Mouse (Mus musculus) midbrain, embryonic 14.5 days (tissue): ENCODE data around the gene Smdt1. TPM values are rescaled to one million over a fixed set of nuclear protein-coding genes. Genes with fewer than 3 reads are reported as not detected.

Experiments used
- ATAC-seq: fragments of 200-750 bp; cut with Nextera tagmentation; 2 replicates; pipeline ENCODE4 v1.8.0; 2017; ENCODE audit warnings: moderate number of reproducible peaks, moderate library complexity; ENCODE audit not compliant: low FRiP score, low TSS enrichment
- DNase-seq: peaks from one replicate; pipeline ENCODE4 v3.0.0-alpha.2; 2015
- H3K27ac ChIP-seq: fragments of 300-500 bp; sonication (generic); replicated peaks from 2 replicates; pipeline ENCODE4 v1.5.1; 2014; ENCODE audit warnings: mild to moderate bottlenecking, low read depth, low read length, moderate library complexity
- H3K27me3 ChIP-seq: fragments of 300-500 bp; sonication (generic); 2 replicates; pipeline ENCODE4 v1.6.1; 2014; ENCODE audit warnings: low read length, control low read depth, mixed read lengths; ENCODE audit not compliant: control insufficient read depth, insufficient read depth
- H3K36me3 ChIP-seq: fragments of 300-500 bp; sonication (generic); 2 replicates; pipeline ENCODE4 v1.6.1; 2014; ENCODE audit warnings: low read length, control low read depth; ENCODE audit not compliant: control insufficient read depth, insufficient read depth
- H3K4me1 ChIP-seq: fragments of 300-500 bp; sonication (generic); 2 replicates; pipeline ENCODE4 v1.6.1; 2014; ENCODE audit warnings: mild to moderate bottlenecking, antibody characterized with exemption, low read length, control low read depth; ENCODE audit not compliant: control insufficient read depth, insufficient read depth
- H3K4me2 ChIP-seq: fragments of 300-500 bp; sonication (generic); 2 replicates; pipeline ENCODE4 v1.6.1; 2014; ENCODE audit warnings: mild to moderate bottlenecking, low read length, moderate library complexity
- H3K4me3 ChIP-seq: fragments of 300-500 bp; sonication (generic); replicated peaks from 2 replicates; pipeline ENCODE4 v1.5.1; 2014; ENCODE audit warnings: low read depth, low read length
- H3K9ac ChIP-seq: fragments of 300-500 bp; sonication (generic); replicated peaks from 2 replicates; pipeline ENCODE4 v1.6.1; 2014; ENCODE audit warnings: mild to moderate bottlenecking, low read length, moderate library complexity
- H3K9me3 ChIP-seq: fragments of 300-500 bp; sonication (generic); 2 replicates; pipeline ENCODE4 v1.6.1; 2016; ENCODE audit warnings: low read length, control low read depth, mixed read lengths; ENCODE audit not compliant: control insufficient read depth
- WGBS: fragments of 180-500 bp; shearing (Covaris S2); extraction: QIAGEN DNeasy Blood & Tissue Kit; methylation state at CpG from one replicate; pipeline ENCODE4 v1.1.7; 2014; 5-methylcytosine and 5-hydroxymethylcytosine counted together
- polyA plus RNA-seq: library from polyadenylated mRNA; unstranded; fragments of >200 nt; fragmentation: Nextera tagmentation; extraction: Ambion mirVana; gene quantifications from 2 replicates; pipeline ENCODE4 v1.2.1, GENCODE M21; 2014

The Smdt1 gene
- polyA plus RNA-seq, 1 experiment from 2014 or later = 286 TPM

GRCm38 (mm10) chr15:82346580-82347302, 8.0 kb downstream of the Smdt1 start:
- Histone ChIP-seq H3K4me3 (peak overlapping the region; percentile 63), H3K4me1 (peaks cover 13% of the 10 kb centered on the region), H3K9ac (peak overlapping the region; percentile 72), H3K36me3 (peaks cover 32% of the 10 kb centered on the region), H3K27ac (peak overlapping the region; percentile 91), H3K4me2 (peak overlapping the region; percentile 78), H3K9me3 (no peaks in the 10 kb centered on the region), H3K27me3 (no peaks in the 10 kb centered on the region)
- DNase-seq (no peak), ATAC-seq (no peak)
- WGBS = 70% methylated on average over 14 of the region's 14 CpGs

GRCm38 (mm10) chr15:82347303-82347676, 8.5 kb downstream of the Smdt1 start:
- H3K4me1 ChIP-seq = peaks cover 13% of the 10 kb centered on the region
- no peaks in the 10 kb centered on the region for H3K9me3 ChIP-seq
- peak overlapping the region; percentile 72; the same call in 1 of the 2 replicates for H3K9ac ChIP-seq
- peak overlapping the region; percentile 78 for H3K4me2 ChIP-seq
- peak overlapping the region; percentile 63 for H3K4me3 ChIP-seq
- no peak overlapping the region for H3K27ac ChIP-seq
- no peaks in the 10 kb centered on the region for H3K27me3 ChIP-seq
- peaks cover 32% of the 10 kb centered on the region for H3K36me3 ChIP-seq
- WGBS = 88% methylated on average over 4 of the region's 4 CpGs
- no peak for ATAC-seq
- no peak for DNase-seq

DNA sequence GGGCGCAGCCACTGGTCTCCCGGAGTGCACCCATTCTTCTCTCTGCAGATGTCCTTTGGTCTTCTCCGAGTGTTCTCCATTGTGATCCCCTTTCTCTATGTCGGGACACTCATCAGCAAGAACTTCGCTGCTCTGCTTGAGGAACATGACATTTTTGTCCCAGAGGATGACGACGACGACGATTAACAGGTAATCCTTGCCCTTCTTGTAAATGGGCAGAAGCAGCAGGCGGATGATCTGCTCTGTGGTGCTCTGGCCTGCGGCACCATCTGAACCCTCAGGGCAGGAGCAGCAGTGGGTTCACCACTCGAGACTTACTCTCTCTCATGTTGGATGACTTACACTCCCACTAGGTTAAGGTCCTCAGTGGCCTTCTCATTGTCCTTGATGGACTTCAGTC, 9.1 kb downstream of the Smdt1 start:
- ATAC-seq (no peak), DNase-seq (no peak)
- H3K4me1 ChIP-seq = peaks cover 16% of the 10 kb centered on the region
- H3K27ac ChIP-seq = no peak overlapping the region
- H3K9me3 ChIP-seq = no peaks in the 10 kb centered on the region
- H3K27me3 ChIP-seq = no peaks in the 10 kb centered on the region
- H3K4me3 ChIP-seq = no peak overlapping the region
- 91% methylated on average over 12 of the region's 12 CpGs for WGBS
- H3K9ac ChIP-seq = no peak overlapping the region
- peak overlapping the region; percentile 78; the same call in 1 of the 2 replicates for H3K4me2 ChIP-seq
- H3K36me3 ChIP-seq = peaks cover 32% of the 10 kb centered on the region

DNA sequence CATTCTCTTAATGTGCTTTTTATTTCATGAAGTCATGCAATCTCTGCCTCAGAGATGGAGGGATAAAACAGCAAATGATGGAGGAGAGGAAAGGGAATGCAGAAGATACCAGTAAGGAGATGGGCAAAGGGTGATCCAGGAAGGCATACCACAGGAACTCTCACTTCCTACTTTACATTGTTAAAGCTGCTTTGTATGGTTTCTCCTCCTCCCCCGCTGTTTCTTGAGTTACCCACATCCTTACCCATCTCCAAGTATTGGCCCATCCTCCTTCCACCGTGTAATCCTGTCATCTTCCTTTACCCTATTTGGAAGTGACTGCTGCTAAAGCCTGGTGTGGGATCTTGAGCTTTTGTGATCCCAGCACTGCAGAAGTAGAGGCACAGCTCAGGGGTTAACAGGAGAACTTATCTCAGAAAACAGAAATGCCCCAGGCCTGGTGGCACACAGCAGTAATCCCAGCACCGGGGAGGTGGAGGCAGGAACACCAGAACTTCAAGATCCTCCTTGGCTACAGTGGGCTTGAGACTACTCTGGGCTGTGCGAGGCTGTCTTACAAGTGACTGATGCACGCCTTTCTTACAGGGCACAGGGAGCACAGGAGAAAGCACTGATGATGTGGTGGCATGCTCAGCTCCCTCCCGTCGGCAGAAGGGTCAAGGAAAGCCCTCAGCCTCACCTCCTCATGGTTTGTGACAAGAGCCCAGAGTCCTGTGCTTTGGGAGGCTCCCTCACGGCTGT, 9.7 kb downstream of the Smdt1 start:
- no peak overlapping the region for H3K9ac ChIP-seq
- H3K4me2 ChIP-seq = no peak overlapping the region
- H3K27ac ChIP-seq = no peak overlapping the region
- no peak for ATAC-seq
- peaks cover 22% of the 10 kb centered on the region for H3K4me1 ChIP-seq
- H3K4me3 ChIP-seq = no peak overlapping the region
- peaks cover 32% of the 10 kb centered on the region for H3K36me3 ChIP-seq
- H3K9me3 ChIP-seq = no peaks in the 10 kb centered on the region
- no peak for DNase-seq
- H3K27me3 ChIP-seq = no peaks in the 10 kb centered on the region
- WGBS = 86% methylated on average over 8 of the region's 8 CpGs

DNA sequence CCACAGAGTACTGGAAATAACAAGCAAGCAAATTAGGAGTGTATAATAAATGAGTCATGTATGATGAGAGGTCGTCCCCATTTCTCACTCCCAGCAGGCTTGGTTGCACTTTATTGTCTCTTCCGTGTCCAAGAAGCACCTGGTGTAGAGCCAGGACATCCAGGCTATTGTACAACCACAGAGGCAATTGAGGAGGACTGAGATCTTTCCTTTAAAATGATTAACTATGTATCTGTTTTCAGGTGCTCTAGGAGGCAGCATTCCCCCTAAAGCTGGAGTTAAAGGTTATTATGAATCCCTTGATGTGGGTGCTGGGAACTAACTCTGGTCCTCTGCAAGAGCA, 10.2 kb downstream of the Smdt1 start:
- Histone ChIP-seq H3K36me3 (peaks cover 32% of the 10 kb centered on the region), H3K27ac (no peak overlapping the region), H3K9ac (no peak overlapping the region), H3K4me1 (peaks cover 23% of the 10 kb centered on the region), H3K9me3 (no peaks in the 10 kb centered on the region), H3K27me3 (no peaks in the 10 kb centered on the region), H3K4me2 (no peak overlapping the region), H3K4me3 (no peak overlapping the region)
- WGBS = 90% methylated on average over 2 of the region's 2 CpGs
- no peak for DNase-seq
- ATAC-seq = no peak

DNA sequence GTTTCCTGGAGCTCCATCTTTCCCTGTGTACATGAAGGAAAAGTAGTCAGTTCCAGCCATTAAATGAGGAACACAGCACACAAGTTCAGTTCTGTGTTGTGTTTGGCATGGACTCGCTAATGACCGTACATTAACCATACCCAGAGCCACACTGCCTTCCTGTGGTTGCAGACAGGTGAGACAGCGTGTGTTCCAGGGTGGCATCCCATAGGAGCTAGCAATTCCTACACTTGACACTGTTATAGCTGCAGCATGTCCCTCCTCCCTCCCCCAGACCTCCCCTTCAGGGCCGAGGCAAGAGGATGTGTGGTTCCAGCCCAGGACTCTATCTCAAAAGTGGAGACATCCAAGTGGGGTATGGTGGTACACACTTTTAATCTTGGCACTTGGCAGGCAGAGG, 11.6 kb downstream of the Smdt1 start:
- Histone ChIP-seq H3K9me3 (no peaks in the 10 kb centered on the region), H3K27me3 (no peaks in the 10 kb centered on the region), H3K27ac (no peak overlapping the region), H3K36me3 (peaks cover 32% of the 10 kb centered on the region), H3K9ac (no peak overlapping the region), H3K4me2 (no peak overlapping the region), H3K4me3 (no peak overlapping the region), H3K4me1 (peaks cover 25% of the 10 kb centered on the region)
- DNase-seq (no peak), ATAC-seq (no peak)
- 95% methylated on average over 4 of the region's 4 CpGs for WGBS

DNA sequence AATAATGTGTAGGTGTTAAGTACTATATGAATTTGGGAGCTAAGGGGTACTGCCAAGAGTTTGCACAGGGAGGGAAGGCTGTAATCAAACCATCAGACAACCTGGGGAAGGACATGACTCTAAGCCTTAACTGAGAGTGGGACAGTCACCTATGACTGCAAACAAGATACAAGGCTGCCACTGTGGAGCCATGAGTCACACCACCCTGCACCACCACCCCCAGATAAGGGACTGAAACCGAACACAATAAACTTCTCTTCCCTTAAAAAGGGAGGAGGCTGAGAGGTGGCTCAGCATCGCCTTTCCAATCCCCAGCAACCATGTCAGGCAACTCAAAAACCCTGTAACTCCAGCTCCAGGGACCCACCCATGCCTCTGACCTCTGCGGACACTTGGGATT, 12.7 kb downstream of the Smdt1 start:
- Histone ChIP-seq H3K4me1 (peaks cover 24% of the 10 kb centered on the region), H3K4me2 (no peak overlapping the region), H3K4me3 (no peak overlapping the region), H3K27me3 (no peaks in the 10 kb centered on the region), H3K9me3 (no peaks in the 10 kb centered on the region), H3K9ac (no peak overlapping the region), H3K27ac (no peak overlapping the region), H3K36me3 (peaks cover 32% of the 10 kb centered on the region)
- ATAC-seq = no peak
- WGBS = 87% methylated on average over 3 of the region's 3 CpGs
- DNase-seq = no peak

GRCm38 (mm10) chr15:82353078-82353744, 14.5 kb downstream of the Smdt1 start:
- peak overlapping the region; percentile 89 for H3K27ac ChIP-seq
- H3K4me2 ChIP-seq = peak overlapping the region; percentile 85
- H3K9me3 ChIP-seq = no peaks in the 10 kb centered on the region
- ATAC-seq (no peak), DNase-seq (no peak)
- peak overlapping the region; percentile 97 for H3K9ac ChIP-seq
- H3K4me1 ChIP-seq = peaks cover 13% of the 10 kb centered on the region
- peak overlapping the region; percentile 87 for H3K4me3 ChIP-seq
- WGBS = 32% methylated on average over 14 of the region's 14 CpGs
- no peaks in the 10 kb centered on the region for H3K27me3 ChIP-seq
- H3K36me3 ChIP-seq = peaks cover 29% of the 10 kb centered on the region
